Mouse (Mus musculus) urinary bladder, postnatal 10 days (tissue): ENCODE data around the gene Naip1.
"Not testable (repeated sequence)": the region's sequence is repeated elsewhere in the genome, so short reads cannot be mapped to it uniquely, and the experiment has no call there.

Experiments
- DNase-seq: peaks from one replicate; pipeline ENCODE4 v3.0.0; 2022; ENCODE audit warnings: low spot score

Gene Naip1

DNA sequence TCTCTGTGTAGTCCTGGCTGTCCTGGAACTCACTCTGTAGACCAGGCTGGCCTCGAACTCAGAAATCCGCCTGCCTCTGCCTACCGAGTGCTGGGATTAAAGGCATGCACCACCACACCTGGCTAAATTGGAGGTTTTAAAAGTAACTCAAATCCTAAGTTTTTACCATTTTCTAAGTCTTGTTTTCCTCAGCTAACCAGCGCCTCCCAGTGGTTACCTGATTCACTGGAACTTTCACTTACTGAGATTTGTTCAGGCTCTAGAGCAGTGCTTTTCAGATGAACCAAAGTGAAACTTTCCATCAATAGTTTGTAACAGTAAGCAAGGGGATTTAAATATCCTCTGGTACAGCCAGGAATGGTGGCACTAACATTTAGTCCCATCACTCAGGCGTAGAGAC, 61.6 kb downstream of the Naip1 start:
- not testable (repeated sequence) for DNase-seq

DNA sequence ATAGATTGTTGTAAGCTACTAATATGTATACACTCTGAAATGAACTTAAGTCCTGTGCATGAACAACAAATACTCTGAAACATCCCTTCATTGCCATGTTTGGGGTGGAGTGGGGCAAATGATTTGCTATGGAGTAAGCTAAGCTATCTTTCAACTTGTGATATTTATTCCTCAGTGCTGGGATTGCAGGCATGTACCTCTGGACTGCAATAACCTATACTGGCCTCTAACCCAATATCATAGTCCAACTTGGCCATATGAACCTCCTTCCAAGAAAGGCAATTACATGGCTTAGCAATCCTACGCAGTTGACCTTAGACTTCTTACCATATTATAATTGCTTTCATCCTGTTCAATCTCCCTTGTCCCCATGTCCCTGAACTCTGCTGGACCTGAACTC, 82.1 kb downstream of the Naip1 start:
- no peak for DNase-seq
